Mouse (Mus musculus) liver, embryonic 14 days (tissue): Measurements from ENCODE around the gene Traf3ip3. TPM values are rescaled to one million over a fixed set of nuclear protein-coding genes. Genes with fewer than 3 reads are reported as not detected.

Source experiments
- polyA plus RNA-seq: library from polyadenylated mRNA; depleted of rRNA; stranded (reverse); fragments of >200 nt; gene quantifications from 2 replicates; pipeline ENCODE4 v1.2.3, GENCODE M21; 2012; rRNA removed

Traf3ip3 gene
- polyA plus RNA-seq, result 5.0 and 5.8 TPM in 2 replicates

GRCm38 (mm10) chr1:193201383-193201778, at the start of gene Traf3ip3:
Gene Traf3ip3 (minus strand): TSS chr1:193201703.

GRCm38 (mm10) chr1:193207503-193207902, 6.0 kb upstream of the Traf3ip3 start, which contains the start of gene Lamb3:
Gene Lamb3 (plus strand): TSS chr1:193207699.

GRCm38 (mm10) chr1:193167746-193168145, 33.8 kb downstream of the Traf3ip3 start, which contains the start of gene A130010J15Rik:
Gene A130010J15Rik (plus strand): TSS chr1:193168046.

GRCm38 (mm10) chr1:193152872-193153271, 48.6 kb downstream of the Traf3ip3 start, which contains the start of gene Irf6:
Gene Irf6 (plus strand): TSS chr1:193153111.

GRCm38 (mm10) chr1:193129786-193130455, 71.6 kb downstream of the Traf3ip3 start, which contains the start of gene Diexf:
Gene Diexf (minus strand): TSS chr1:193130272.

Other genes with a start within 250 kb of the Traf3ip3 start
- 4.3 and 6.2 TPM in 2 replicates for gene Syt14, start 165.9 kb downstream of the Traf3ip3 start, polyA plus RNA-seq
- gene Diexf, start 71.4 kb downstream of the Traf3ip3 start, polyA plus RNA-seq, result 7.4 and 8.2 TPM in 2 replicates
- gene Irf6, start 48.6 kb downstream of the Traf3ip3 start, polyA plus RNA-seq, result 1.2 and 1.5 TPM in 2 replicates
- gene A130010J15Rik, start 33.7 kb downstream of the Traf3ip3 start, polyA plus RNA-seq, result 2.6 and 2.9 TPM in 2 replicates
- 0.19 and 0.31 TPM in 2 replicates for gene Lamb3, start 6.0 kb upstream of the Traf3ip3 start, polyA plus RNA-seq
- 2.1 and 2.9 TPM in 2 replicates for gene Hsd11b1, start 62.4 kb upstream of the Traf3ip3 start, polyA plus RNA-seq
- gene G0s2, start 71.5 kb upstream of the Traf3ip3 start, polyA plus RNA-seq, result 45.5 and 50.6 TPM in 2 replicates
- gene Camk1g, start 168.6 kb upstream of the Traf3ip3 start, polyA plus RNA-seq, result 0.14 and 0.29 TPM in 2 replicates